12 mouse cellular contexts compared by ENCODE assay signal in the genomic region with DNA sequence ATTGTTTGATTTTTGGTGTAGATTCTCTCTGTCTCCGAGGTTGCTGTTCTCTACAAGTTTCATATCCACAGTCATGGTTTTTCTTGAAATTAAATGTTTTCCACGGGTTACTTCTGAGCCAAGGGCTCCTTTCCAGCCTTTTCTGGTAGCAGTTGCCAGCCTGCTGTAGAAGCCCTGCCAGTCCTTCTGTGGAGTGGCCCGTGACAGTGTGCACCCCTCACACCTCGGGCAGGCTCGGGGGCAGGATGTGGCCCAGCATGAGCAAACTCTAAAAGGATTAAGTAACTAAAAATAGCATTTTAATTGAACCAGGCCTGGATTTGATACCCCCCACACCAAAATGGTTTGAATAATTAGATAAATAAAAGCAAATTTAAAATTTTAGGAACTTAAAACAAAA.
"Had no signal": no experiment of that assay in that cellular context is flagged by ENCODE, and none has a peak within 500 bp of the region (broad histone marks: within the 10 kb centered on the region; RNA-seq: fewer than 3 reads in every experiment).

No protein-coding gene starts in this region.

- H3K9ac ChIP-seq: limb, embryonic 12.5 days; liver, embryonic 14.5 days; midbrain, embryonic 12.5 days; neural tube, embryonic 15.5 days had no signal

- H3K4me2 ChIP-seq: limb, embryonic 12.5 days; midbrain, embryonic 12.5 days; neural tube, embryonic 15.5 days had no signal

- H3K9me3 ChIP-seq: limb, embryonic 12.5 days; midbrain, embryonic 12.5 days; neural tube, embryonic 15.5 days had no signal

- H3K27ac ChIP-seq: limb, embryonic 12.5 days; liver, embryonic 14.5 days; midbrain, embryonic 12.5 days; neural tube, embryonic 15.5 days; stomach, postnatal 0 days had no signal

- DNase-seq: kidney, adult 11 months; kidney, postnatal 10 days; kidney, postnatal 4 days; lung, adult 18-20 months; right cerebral cortex, adult 18-20 months; right cerebral cortex, postnatal 25 days had no signal

- H3K4me3 ChIP-seq: limb, embryonic 12.5 days; midbrain, embryonic 12.5 days; neural tube, embryonic 15.5 days had no signal

- ATAC-seq: midbrain, embryonic 16.5 days had no signal

- H3K27me3 ChIP-seq: limb, embryonic 12.5 days; midbrain, embryonic 12.5 days; neural tube, embryonic 15.5 days had no signal
